Mouse (Mus musculus) cortical plate, adult 2 months (tissue): ENCODE data around the gene Dgkz.

Experiments used
- CTCF ChIP-seq: fragments of 200-500 bp; IDR thresholded peaks from 2 replicates; pipeline ENCODE4 v1.5.1; 2011; ENCODE audit warnings: mild to moderate bottlenecking, control low read depth, low read length; ENCODE audit not compliant: insufficient read depth; ENCODE audit errors: extremely low read depth
- POLR2A ChIP-seq: fragments of 200-500 bp; IDR thresholded peaks from 2 replicates; pipeline ENCODE4 v1.6.1; 2011; ENCODE audit warnings: mild to moderate bottlenecking, low read length, control low read depth; ENCODE audit not compliant: insufficient read depth; ENCODE audit errors: extremely low read depth

DNA sequence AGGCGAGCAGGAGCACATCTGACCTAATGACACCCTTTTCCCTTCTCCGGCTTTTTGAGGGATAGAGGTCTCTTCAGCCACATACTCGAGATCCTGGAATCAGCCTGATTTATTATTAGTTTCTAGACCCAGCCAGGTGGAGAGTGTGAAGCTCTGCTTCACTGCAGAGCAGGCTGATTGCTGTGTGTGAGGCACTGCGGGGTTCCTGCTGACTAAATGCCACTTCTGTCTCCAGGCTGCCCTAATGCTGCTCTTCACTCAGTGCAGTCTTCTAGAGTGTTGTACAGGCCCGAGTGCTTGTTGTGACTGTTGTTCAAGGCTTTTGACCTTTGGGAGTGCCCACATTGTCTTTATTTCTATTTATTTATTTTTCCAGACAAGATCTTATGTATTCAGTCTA is 73.3 kb downstream of the Dgkz start:
- TF ChIP-seq CTCF (no peak), POLR2A (no peak)
